Mouse (Mus musculus) heart, embryonic 15.5 days (tissue): Measurements from ENCODE around the gene Msh5. TPM values are rescaled to one million over a fixed set of nuclear protein-coding genes. Genes with fewer than 3 reads are reported as not detected.

Source experiments
- ATAC-seq: fragments of 200-750 bp; cut with Nextera tagmentation; replicated peaks from 2 replicates; pipeline ENCODE4 v1.8.0; 2017; ENCODE audit warnings: low read depth, moderate TSS enrichment; ENCODE audit not compliant: insufficient number of reproducible peaks, insufficient read depth, low FRiP score
- H3K27ac ChIP-seq: fragments of 300-500 bp; sonication (generic); 2 replicates; pipeline ENCODE4 v1.5.1; 2015; ENCODE audit warnings: mild to moderate bottlenecking, inconsistent platforms
- H3K27me3 ChIP-seq: fragments of 300-500 bp; sonication (generic); 2 replicates; pipeline ENCODE4 v1.6.1; 2015; ENCODE audit warnings: inconsistent platforms
- H3K36me3 ChIP-seq: fragments of 300-500 bp; sonication (generic); 2 replicates; pipeline ENCODE4 v1.6.1; 2015; ENCODE audit warnings: mild to moderate bottlenecking, inconsistent platforms
- H3K4me1 ChIP-seq: fragments of 300-500 bp; sonication (generic); replicated peaks from 2 replicates; pipeline ENCODE4 v1.6.1; 2015; ENCODE audit warnings: inconsistent platforms
- H3K4me2 ChIP-seq: fragments of 300-500 bp; sonication (generic); 2 replicates; pipeline ENCODE4 v1.6.1; 2015; ENCODE audit warnings: inconsistent platforms, mild to moderate bottlenecking, moderate library complexity
- H3K4me3 ChIP-seq: fragments of 300-500 bp; sonication (generic); 2 replicates; pipeline ENCODE4 v1.5.1; 2015; ENCODE audit warnings: mild to moderate bottlenecking, inconsistent platforms
- H3K9ac ChIP-seq: fragments of 300-500 bp; sonication (generic); 2 replicates; pipeline ENCODE4 v1.6.1; 2015; ENCODE audit warnings: mild to moderate bottlenecking, inconsistent platforms
- H3K9me3 ChIP-seq: fragments of 300-500 bp; sonication (generic); replicated peaks from 2 replicates; pipeline ENCODE4 v1.6.1; 2016; ENCODE audit warnings: inconsistent platforms
- WGBS: fragments of 180-500 bp; shearing (Covaris S2); methylation state at CpG from one replicate; pipeline ENCODE4 v1.1.7; 2015; ENCODE audit warnings: mixed read lengths; 5-methylcytosine and 5-hydroxymethylcytosine counted together
- polyA plus RNA-seq: library from polyadenylated mRNA; unstranded; fragments of >200 nt; fragmentation: Nextera tagmentation; extraction: Ambion mirVana; gene quantifications from 2 replicates; pipeline ENCODE4 v1.2.1, GENCODE M21; 2015

The Msh5 gene
- polyA plus RNA-seq, 1 experiment from 2014 or later: 2.7 TPM

DNA sequence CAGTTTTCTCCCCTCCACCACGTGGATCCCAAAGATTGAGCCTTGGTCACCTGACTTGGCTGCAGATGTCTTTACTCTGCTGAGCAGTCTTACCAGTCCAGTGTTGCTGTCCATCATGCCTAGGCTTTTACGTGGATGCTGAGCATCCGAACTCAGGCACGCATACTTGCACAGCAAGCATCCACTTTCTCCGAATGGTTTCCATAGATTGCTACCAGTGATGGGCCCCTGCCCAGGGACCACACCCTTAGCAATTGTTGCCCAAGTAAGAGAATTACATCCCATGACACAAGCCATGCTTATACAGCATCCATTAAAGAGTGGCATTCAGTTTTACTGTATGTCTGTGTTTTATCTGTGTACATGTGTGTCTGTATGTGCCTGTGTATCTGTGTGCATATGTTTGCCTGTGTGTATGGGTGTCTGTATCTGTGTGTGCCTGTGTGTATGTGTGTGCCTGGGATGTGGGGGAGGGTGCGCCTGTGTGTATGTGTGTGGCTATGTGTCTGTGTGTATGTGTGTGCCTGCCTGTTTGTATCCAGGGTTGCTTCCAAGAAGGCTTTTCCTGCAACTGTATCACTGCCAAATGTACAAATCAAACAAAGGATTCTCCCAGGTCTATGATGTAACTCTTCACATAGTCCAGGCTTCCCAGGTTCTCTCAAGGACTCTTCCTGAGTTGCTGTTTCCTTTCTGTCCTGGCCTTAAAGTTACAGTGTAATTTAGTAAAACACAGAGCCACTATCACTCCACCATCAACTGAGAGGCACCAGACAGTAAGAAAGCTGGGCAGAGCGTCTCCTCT, 9.3 kb upstream of the Msh5 start:
- H3K9me3 ChIP-seq: no peaks in the 10 kb centered on the region
- H3K4me2 ChIP-seq: no peak overlapping the region
- no peak for ATAC-seq
- peaks cover 41% of the 10 kb centered on the region for H3K4me1 ChIP-seq
- H3K36me3 ChIP-seq: peaks cover 63% of the 10 kb centered on the region
- no peak overlapping the region for H3K4me3 ChIP-seq
- no peak overlapping the region for H3K9ac ChIP-seq
- WGBS: 85% methylated on average over 7 of the region's 7 CpGs
- no peaks in the 10 kb centered on the region for H3K27me3 ChIP-seq
- H3K27ac ChIP-seq: peak overlapping the region; percentile 33; the same call in 1 of the 2 replicates

DNA sequence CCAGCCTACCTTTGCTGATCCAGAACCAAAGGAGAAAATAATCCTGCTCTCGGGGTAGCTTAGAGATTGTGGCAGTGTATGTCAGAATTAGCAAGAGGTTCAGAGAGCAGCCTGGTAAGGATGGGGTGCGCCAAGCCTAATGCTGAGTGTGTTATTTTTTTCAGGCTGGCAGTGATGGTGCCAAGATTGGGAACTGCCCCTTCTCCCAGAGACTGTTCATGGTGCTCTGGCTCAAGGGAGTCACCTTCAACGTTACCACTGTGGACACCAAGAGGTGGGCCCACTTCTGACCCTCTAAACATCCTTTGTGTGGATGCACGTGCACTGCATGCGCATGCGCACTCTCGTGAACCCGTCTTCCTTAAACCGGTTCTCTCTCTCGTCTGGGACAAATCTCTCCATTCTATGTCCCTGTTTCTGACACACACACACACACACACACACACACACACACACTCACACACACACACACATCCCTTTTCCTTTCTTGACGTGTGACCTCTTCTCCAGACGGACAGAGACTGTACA, 5.8 kb upstream of the Msh5 start:
- peaks cover 48% of the 10 kb centered on the region for H3K36me3 ChIP-seq

DNA sequence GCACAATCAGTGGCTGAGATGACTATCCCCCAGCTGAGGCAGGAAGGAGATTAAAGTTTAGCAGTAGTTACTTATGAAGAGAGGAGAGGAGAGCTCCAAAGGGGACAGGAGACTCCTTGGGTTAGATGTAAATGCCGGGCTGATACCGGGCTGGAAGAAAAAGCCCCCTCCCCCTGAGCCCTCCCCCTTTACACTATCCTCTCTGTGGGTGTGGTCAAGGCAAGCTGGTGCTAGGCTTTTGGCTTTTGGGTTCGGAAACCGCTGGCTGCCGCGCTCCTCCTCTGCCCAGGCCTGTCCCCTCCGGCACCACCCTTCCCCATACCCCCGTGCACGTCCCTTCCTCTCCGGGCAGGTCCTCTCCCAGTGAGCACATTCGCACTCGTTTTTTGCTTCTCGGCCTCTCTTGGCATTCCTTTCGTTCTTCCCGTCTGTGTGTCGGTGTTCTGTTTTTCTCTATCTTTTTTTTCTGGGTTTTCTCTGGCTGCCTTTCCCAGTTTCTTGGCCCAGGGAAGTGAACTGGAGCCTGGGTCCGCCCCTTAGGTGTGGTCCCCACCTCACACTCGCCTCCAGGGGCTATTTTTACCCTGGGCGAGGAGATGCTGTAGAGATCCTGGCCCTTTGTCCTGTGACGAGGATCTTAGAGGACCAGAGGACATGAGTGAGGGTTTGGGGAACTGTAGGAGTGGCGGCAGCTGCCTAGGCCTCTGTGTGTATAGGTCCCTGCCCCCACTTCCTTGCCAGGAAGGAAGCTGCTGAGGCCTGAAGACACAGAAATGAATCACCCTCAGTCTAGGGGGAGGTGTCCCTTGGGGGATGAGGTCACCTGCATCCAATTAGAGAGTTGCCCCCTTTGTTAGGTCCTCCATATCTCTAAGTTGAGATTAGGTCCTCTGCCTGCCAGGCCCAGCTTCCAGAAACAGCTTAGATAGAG, 4.9 kb upstream of the Msh5 start:
- no peaks in the 10 kb centered on the region for H3K9me3 ChIP-seq
- peaks cover 42% of the 10 kb centered on the region for H3K36me3 ChIP-seq
- no peaks in the 10 kb centered on the region for H3K27me3 ChIP-seq
- peak; percentile 71 for ATAC-seq
- peaks cover 52% of the 10 kb centered on the region for H3K4me1 ChIP-seq
- H3K4me2 ChIP-seq: peak overlapping the region; percentile 76
- under 1% methylated on average over 21 of the region's 21 CpGs for WGBS
- peak overlapping the region; percentile 80 for H3K9ac ChIP-seq
- H3K27ac ChIP-seq: peak overlapping the region; percentile 98
- H3K4me3 ChIP-seq: peak overlapping the region; percentile 73

More for the DNA sequence above, 5.8 kb upstream of the Msh5 start:
- H3K4me3 ChIP-seq: peak overlapping the region; percentile 73
- peak overlapping the region; percentile 76 for H3K4me2 ChIP-seq
- peak overlapping the region; percentile 80 for H3K9ac ChIP-seq
- no peaks in the 10 kb centered on the region for H3K27me3 ChIP-seq
- no peak for ATAC-seq
- WGBS: 55% methylated on average over 12 of the region's 12 CpGs
- peaks cover 46% of the 10 kb centered on the region for H3K4me1 ChIP-seq
- H3K27ac ChIP-seq: peak overlapping the region; percentile 98
- no peaks in the 10 kb centered on the region for H3K9me3 ChIP-seq

DNA sequence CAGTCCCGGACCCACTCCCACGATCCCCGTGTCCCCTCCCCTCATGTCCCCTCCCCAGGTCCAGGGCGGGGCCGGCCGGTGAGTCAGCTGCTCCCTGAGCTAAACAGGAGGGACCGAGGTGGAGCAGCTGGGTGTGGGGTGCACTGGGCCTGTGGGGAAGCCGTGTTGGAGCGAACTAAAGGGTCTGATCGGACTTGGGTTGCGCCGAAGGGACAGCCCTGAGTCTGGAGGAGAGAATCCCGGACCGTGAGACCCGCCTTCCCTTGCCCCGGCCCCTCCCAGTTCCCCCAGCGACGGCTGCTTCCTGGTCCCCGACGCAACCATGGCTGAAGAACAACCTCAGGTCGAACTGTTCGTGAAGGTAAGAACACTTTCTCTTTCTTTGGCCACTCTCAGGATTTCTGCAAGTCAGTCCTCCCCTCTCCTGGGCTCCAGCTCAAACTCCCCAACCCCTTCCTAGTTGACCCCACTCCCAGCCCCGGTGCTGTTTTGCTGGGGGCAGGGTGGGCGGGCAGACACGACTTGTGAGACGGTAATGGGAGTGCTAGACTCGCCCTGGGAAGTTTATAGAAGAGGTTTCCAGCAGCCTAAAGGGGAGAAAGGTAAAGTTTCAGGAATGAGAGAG, 3.7 kb upstream of the Msh5 start:
- H3K4me2 ChIP-seq: peak overlapping the region; percentile 76
- H3K4me1 ChIP-seq: peaks cover 58% of the 10 kb centered on the region
- H3K36me3 ChIP-seq: peaks cover 30% of the 10 kb centered on the region
- ATAC-seq: peak; percentile 15
- H3K4me3 ChIP-seq: peak overlapping the region; percentile 73
- peak overlapping the region; percentile 98 for H3K27ac ChIP-seq
- H3K9me3 ChIP-seq: no peaks in the 10 kb centered on the region
- under 1% methylated on average over 27 of the region's 27 CpGs for WGBS
- peak overlapping the region; percentile 76 for H3K9ac ChIP-seq
- H3K27me3 ChIP-seq: no peaks in the 10 kb centered on the region

DNA sequence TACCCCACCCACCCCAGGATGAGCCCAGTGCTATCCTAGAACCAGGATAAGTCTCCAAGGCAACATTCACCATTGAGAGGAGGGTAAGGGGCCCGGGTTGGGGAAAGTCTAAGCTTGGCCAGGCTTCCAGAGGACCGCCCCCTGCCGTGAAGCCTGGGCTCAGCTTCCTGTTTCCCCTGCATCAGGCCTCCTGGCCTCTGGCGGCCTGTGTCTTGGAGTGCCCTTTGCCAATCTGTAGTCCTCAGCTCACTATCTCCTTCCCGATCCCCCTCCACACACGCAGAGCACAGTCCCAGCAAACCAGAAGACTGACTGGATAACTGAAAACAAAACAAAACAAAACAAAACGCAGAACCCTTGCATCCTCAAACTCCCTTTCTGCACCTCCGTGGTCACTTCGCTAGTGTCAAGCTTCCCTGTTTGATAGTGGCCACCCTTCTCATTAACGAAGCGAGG, 3.0 kb upstream of the Msh5 start, which contains the start of gene Clic1:
Gene Clic1, plus strand, starts transcription at position 406 of the 456 bp plus-strand sequence.
- Histone ChIP-seq H3K4me2 (peak within 1 kb of the TSS; percentile 76), H3K27ac (peak within 1 kb of the TSS; percentile 98), H3K27me3 (no peaks in the 10 kb centered on the region), H3K36me3 (peaks cover 24% of the 10 kb centered on the region), H3K9me3 (no peaks in the 10 kb centered on the region), H3K9ac (peak within 1 kb of the TSS; percentile 76), H3K4me1 (peaks cover 65% of the 10 kb centered on the region), H3K4me3 (peak within 1 kb of the TSS; percentile 73)
- peak; percentile 36 for ATAC-seq
- WGBS: 2% methylated on average over 11 of the region's 11 CpGs

DNA sequence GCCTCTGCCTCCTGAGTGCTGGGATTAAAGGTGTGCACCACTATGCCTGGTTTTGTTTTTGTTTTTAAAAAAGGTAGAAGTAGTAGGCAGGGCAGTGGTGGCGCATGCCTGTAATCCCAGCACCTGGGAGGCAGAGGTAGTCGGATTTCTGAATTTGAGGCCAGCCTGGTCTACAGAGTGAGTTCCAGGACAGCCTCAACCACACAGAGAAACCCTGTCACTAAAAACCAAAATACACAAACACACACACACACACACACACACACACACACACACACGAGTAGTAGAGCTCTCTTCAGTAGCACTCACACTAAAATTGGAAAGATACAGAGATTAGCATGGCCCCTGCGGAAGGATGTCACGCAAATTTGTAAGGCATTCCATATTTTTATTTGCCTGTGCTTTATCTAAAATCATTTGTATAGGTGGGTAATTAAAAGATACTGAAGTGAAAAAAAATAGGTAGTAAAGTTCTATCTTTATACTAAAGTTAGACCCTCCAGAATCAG, 2.4 kb upstream of the Msh5 start:
- no peaks in the 10 kb centered on the region for H3K27me3 ChIP-seq
- H3K4me3 ChIP-seq: peak overlapping the region; percentile 73
- 62% methylated on average over 5 of the region's 5 CpGs for WGBS
- H3K9me3 ChIP-seq: no peaks in the 10 kb centered on the region
- H3K9ac ChIP-seq: no peak overlapping the region
- H3K27ac ChIP-seq: peak overlapping the region; percentile 98
- peak overlapping the region; percentile 76 for H3K4me2 ChIP-seq
- peaks cover 64% of the 10 kb centered on the region for H3K4me1 ChIP-seq
- H3K36me3 ChIP-seq: peaks cover 18% of the 10 kb centered on the region
- no peak for ATAC-seq

DNA sequence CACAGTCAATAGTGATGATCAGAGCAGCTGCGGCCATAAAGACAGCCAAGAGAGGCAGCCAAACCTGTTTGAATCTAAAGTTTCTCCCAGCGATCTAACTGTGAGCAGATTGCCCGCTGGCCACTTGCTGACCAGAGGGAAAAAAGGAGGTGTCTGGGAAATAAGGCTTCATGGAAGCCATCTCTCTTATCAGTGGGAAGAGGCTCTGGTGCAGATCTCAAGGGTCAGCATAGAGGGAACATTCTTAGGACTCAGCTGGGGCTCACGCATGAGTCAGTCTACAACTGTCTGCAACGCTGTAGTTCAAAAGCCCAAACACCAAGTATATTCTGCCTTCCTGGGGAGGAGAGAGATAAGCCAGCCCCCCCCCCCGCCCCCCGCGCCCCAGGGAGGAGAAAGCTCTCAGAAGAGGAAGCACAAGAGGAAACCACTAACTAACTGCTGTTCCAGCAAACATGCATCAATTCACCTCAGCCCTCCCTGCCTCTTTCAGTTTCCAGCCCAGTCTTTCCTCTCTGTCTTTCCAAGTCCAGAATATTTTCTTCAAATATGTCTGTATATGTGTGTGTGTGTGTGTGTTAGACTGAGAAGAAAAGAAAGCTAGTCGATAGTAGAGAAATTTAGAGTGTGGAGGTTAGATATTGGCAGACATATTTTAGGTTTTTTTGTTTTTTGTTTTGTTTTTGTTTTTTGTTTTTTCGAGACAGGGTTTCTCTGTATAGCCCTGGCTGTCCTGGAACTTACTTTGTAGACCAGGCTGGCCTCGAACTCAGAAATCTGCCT, 1.8 kb upstream of the Msh5 start:
- ATAC-seq: no peak
- H3K4me2 ChIP-seq: peak overlapping the region; percentile 76
- H3K9ac ChIP-seq: peak overlapping the region; percentile 27; the same call in 1 of the 2 replicates
- H3K4me3 ChIP-seq: 0 out of 2 replicates have a peak overlapping the region, but pooled peaks have one; percentile 4
- H3K4me1 ChIP-seq: peaks cover 60% of the 10 kb centered on the region
- peak overlapping the region; percentile 98 for H3K27ac ChIP-seq
- 21% methylated on average over 11 of the region's 11 CpGs for WGBS
- H3K36me3 ChIP-seq: peaks cover 12% of the 10 kb centered on the region; the same call in 1 of the 2 replicates
- H3K27me3 ChIP-seq: no peaks in the 10 kb centered on the region
- no peaks in the 10 kb centered on the region for H3K9me3 ChIP-seq

DNA sequence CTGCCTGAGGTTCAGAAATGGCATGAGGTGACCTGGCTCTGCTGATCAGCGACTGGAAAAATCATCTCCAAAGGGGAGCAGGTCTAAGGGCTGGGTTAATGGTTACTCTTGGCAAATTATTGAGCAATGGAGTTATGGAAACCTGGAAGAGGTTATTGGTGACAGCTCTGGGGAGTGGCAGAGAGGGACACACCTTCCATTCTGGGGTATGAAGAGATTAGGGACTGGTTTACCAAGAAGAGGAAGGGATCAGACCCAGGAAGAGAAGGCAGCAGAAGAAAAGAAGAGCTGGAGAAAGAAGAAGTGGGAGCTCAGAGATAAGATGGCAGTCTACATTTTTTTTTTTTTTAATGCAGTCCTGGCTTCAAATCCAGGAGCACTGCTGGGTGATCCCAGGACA, 1.1 kb upstream of the Msh5 start:
- Histone ChIP-seq H3K9ac (peak overlapping the region; percentile 27; the same call in 1 of the 2 replicates), H3K9me3 (no peaks in the 10 kb centered on the region), H3K36me3 (peaks cover 5% of the 10 kb centered on the region; the same call in 1 of the 2 replicates), H3K4me3 (0 out of 2 replicates have a peak overlapping the region, but pooled peaks have one; percentile 4), H3K27ac (peak overlapping the region; percentile 98), H3K27me3 (no peaks in the 10 kb centered on the region), H3K4me2 (peak overlapping the region; percentile 76), H3K4me1 (peaks cover 57% of the 10 kb centered on the region)
- ATAC-seq: no peak
- 37% methylated on average over 1 of the region's 1 CpGs for WGBS

DNA sequence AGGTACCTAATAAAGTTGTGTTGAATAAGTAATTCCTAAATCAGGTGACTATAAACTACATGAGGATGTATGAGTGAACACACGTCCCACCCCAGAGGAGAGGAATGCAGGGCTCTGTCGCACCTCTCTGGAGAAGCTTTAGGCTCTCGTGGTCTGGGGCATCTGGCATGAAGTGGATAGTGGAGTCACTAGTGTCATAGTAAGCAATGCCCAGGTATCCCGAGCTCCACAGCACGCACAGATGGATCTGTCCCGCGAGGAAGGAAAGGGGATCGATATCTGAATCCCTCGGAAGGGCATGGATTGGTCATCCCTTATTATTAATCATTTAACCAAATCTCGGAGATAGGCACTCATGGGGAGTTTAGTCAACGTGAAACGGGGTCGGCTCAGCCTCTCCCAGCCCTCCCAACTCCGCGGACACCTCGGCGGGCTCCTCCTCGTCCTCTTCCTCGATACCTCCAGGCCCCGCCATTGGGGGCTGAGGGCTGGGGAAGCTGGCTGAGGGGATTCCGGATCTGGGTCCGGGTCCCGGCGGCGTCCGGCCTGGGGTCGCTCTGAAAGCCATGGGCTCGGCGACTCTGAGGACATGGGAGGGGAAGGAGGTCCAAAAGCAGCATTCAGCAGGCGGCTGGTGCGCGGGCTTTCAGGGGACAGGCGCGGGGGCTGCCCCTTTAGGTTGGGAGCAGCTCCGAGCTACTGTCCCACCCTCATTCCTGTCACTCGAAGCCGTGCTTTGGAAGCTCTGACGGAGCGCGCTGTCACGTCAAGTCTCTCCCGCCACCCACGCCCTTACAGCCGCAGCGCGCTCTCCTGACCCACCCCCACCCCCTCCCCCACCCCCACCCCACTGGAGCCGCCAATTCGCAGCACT, 501 bp downstream of the Msh5 start:
- no peaks in the 10 kb centered on the region for H3K36me3 ChIP-seq
- H3K4me3 ChIP-seq: peak overlapping the region; percentile 72
- H3K27me3 ChIP-seq: no peaks in the 10 kb centered on the region
- 3% methylated on average over 48 of the region's 48 CpGs for WGBS
- peak overlapping the region; percentile 99 for H3K4me2 ChIP-seq
- peak overlapping the region; percentile 95 for H3K27ac ChIP-seq
- H3K4me1 ChIP-seq: peaks cover 45% of the 10 kb centered on the region
- ATAC-seq: no peak
- peak overlapping the region; percentile 88 for H3K9ac ChIP-seq
- H3K9me3 ChIP-seq: no peaks in the 10 kb centered on the region
